ENCODE assay signal across 9 mouse cellular contexts in genomic region chr2:32068811-32069607, GRCm38 (mm10). TPM values are rescaled to one million over a fixed set of nuclear protein-coding genes. Genes with fewer than 3 reads are reported as not detected.
DNase-seq lines count a peak whose midpoint lies in the region; ATAC-seq and TF ChIP-seq lines count a peak whose summit lies in the region.
"Had no signal": no experiment of that assay in that cellular context is flagged by ENCODE, and none has a peak within 500 bp of the region (broad histone marks: within the 10 kb centered on the region; RNA-seq: fewer than 3 reads in every experiment).

No protein-coding gene starts in this region.

- no peak overlapping the region for H3K4me2 ChIP-seq in heart, embryonic 14.5 days (ENCODE audit: low read length)
- 0 out of 2 replicates have a peak overlapping the region, but pooled peaks have one; percentile 15 for H3K4me2 ChIP-seq in limb, embryonic 14.5 days (replicated peaks; ENCODE audit: low read depth, low read length, severe bottlenecking)

- H3K9ac ChIP-seq in heart, embryonic 14.5 days (ENCODE audit: low read length) = peak overlapping the region; percentile 32; the same call in 1 of the 2 replicates
- H3K9ac ChIP-seq in heart, adult 2 months (ENCODE audit: low read depth, low read length) = no peak overlapping the region
- no peak overlapping the region for H3K9ac ChIP-seq in limb, embryonic 14.5 days (ENCODE audit: low read depth, low read length, severe bottlenecking)

- H3K36me3 ChIP-seq in heart, embryonic 14.5 days (ENCODE audit: control insufficient read depth, insufficient read depth, low read length) = peaks cover 77% of the 10 kb centered on the region
- H3K36me3 ChIP-seq in heart, adult 2 months (ENCODE audit: control insufficient read depth, insufficient read depth, low read length) = no peaks in the 10 kb centered on the region
- H3K36me3 ChIP-seq in megakaryocyte, embryonic 14.5 days (replicated peaks; ENCODE audit: low read length) = peaks cover 100% of the 10 kb centered on the region
- no peaks in the 10 kb centered on the region for H3K36me3 ChIP-seq in embryonic facial prominence, embryonic 10.5 days (replicated peaks)
- 0 out of 2 replicates have a peak, but pooled peaks cover 2% of the 10 kb centered on the region for H3K36me3 ChIP-seq in limb, embryonic 14.5 days (ENCODE audit: control insufficient read depth, insufficient read depth, low read length)

- 54% methylated on average over 30 of the region's 31 CpGs for WGBS in heart, embryonic 14.5 days
- 70% methylated on average over 31 of the region's 31 CpGs for WGBS in heart, adult 2 months
- WGBS in embryonic facial prominence, embryonic 10.5 days = 54% methylated on average over 31 of the region's 31 CpGs
- WGBS in limb, embryonic 14.5 days = 52% methylated on average over 30 of the region's 31 CpGs

- no peaks in the 10 kb centered on the region for H3K27me3 ChIP-seq in heart, embryonic 14.5 days (ENCODE audit: control insufficient read depth, insufficient read depth, low read length)
- no peaks in the 10 kb centered on the region for H3K27me3 ChIP-seq in heart, adult 2 months (ENCODE audit: control insufficient read depth, insufficient read depth, low read length)
- H3K27me3 ChIP-seq in megakaryocyte, embryonic 14.5 days (replicated peaks) = no peaks in the 10 kb centered on the region
- H3K27me3 ChIP-seq in embryonic facial prominence, embryonic 10.5 days (replicated peaks; ENCODE audit: low read depth, poor library complexity, severe bottlenecking) = peaks cover 16% of the 10 kb centered on the region
- H3K27me3 ChIP-seq in limb, embryonic 14.5 days (ENCODE audit: control insufficient read depth, insufficient read depth, low read length) = no peaks in the 10 kb centered on the region

- no peak for DNase-seq in heart, adult 2 months
- peak; percentile 47 for DNase-seq in embryonic facial prominence, embryonic 10.5 days (ENCODE audit: low spot score)
- DNase-seq in limb, embryonic 14.5 days (ENCODE audit: low spot score) = peak; percentile 41
- DNase-seq: cerebellum, postnatal 36 days; kidney, adult 9 months had no signal

- no peaks in the 10 kb centered on the region for H3K9me3 ChIP-seq in heart, embryonic 14.5 days (ENCODE audit: control insufficient read depth, low read length)
- H3K9me3 ChIP-seq in megakaryocyte, embryonic 14.5 days = no peaks in the 10 kb centered on the region
- H3K9me3 ChIP-seq in embryonic facial prominence, embryonic 10.5 days = no peaks in the 10 kb centered on the region
- no peaks in the 10 kb centered on the region for H3K9me3 ChIP-seq in limb, embryonic 14.5 days (ENCODE audit: control insufficient read depth, low read length)

- ATAC-seq in heart, embryonic 14.5 days (ENCODE audit: insufficient number of reproducible peaks, insufficient read depth, low FRiP score, low read depth) = no peak
- no peak for ATAC-seq in megakaryocyte, adult 5-6 weeks (ENCODE audit: poor library complexity, severe bottlenecking)
- ATAC-seq in limb, embryonic 14.5 days (ENCODE audit: low FRiP score, low read depth) = peak; percentile 32; the same call in 1 of the 2 replicates
- ATAC-seq in activated CD4-positive, CD25-positive, alpha-beta regulatory T cell, adult 4 months = no peak

- H3K79me2 ChIP-seq in heart, adult 2 months (replicated peaks; ENCODE audit: control insufficient read depth, insufficient read depth, low read length) = no peaks in the 10 kb centered on the region

- no peak for TF ChIP-seq EP300 in heart, adult 2 months (IDR thresholded peaks at IDR 0.05; ENCODE audit: insufficient read depth, low read depth, low read length)

- H3K4me3 ChIP-seq in heart, embryonic 14.5 days (ENCODE audit: control insufficient read depth in 1 of 2, insufficient read depth in 1 of 2, low read depth in 1 of 2, low read length in 2 of 2) = no peak overlapping the region
- H3K4me3 ChIP-seq in heart, adult 2 months = no peak overlapping the region
- peak overlapping the region; percentile 20 for H3K4me3 ChIP-seq in megakaryocyte, embryonic 14.5 days (replicated peaks)
- H3K4me3 ChIP-seq in embryonic facial prominence, embryonic 10.5 days = peak overlapping the region; percentile 28
- H3K4me3 ChIP-seq in limb, embryonic 14.5 days (replicated peaks; ENCODE audit: low read length) = no peak overlapping the region

- no peak for TF ChIP-seq CTCF in heart, adult 2 months (IDR thresholded peaks at IDR 0.05)

- peaks cover 46 to 58% of the 10 kb centered on the region in 2 experiments for H3K4me1 ChIP-seq in heart, embryonic 14.5 days (ENCODE audit: control insufficient read depth in 2 of 2, insufficient read depth in 2 of 2, low read length in 2 of 2)
- H3K4me1 ChIP-seq in heart, adult 2 months (ENCODE audit: control insufficient read depth, insufficient read depth, low read length) = peaks cover 5% of the 10 kb centered on the region; the same call in 1 of the 2 replicates
- peaks cover 89% of the 10 kb centered on the region for H3K4me1 ChIP-seq in megakaryocyte, embryonic 14.5 days
- H3K4me1 ChIP-seq in embryonic facial prominence, embryonic 10.5 days = peaks cover 33% of the 10 kb centered on the region
- H3K4me1 ChIP-seq in limb, embryonic 14.5 days (ENCODE audit: control insufficient read depth, insufficient read depth, low read length) = no peaks in the 10 kb centered on the region

- TF ChIP-seq POLR2A in heart, adult 2 months (IDR thresholded peaks at IDR 0.05; ENCODE audit: insufficient read depth, low read depth, low read length) = no peak
- no peak for TF ChIP-seq POLR2A in limb, embryonic 14.5 days (IDR thresholded peaks at IDR 0.05; ENCODE audit: borderline replicate concordance, extremely low read depth, insufficient read depth, insufficient read length)

- intact Hi-C loops in heart, adult 2 months (cut with DNase I) = no loop called here

- peak overlapping the region in 1 of 2 experiments; percentile 97; a peak in 1 of 4 replicates for H3K27ac ChIP-seq in heart, embryonic 14.5 days (replicated peaks in 1 of 2; ENCODE audit: control insufficient read depth in 1 of 2, insufficient read depth in 1 of 2, low read depth in 2 of 2, low read length in 2 of 2)
- no peak overlapping the region for H3K27ac ChIP-seq in heart, adult 2 months
- peak overlapping the region; percentile 4; the same call in 1 of the 2 replicates for H3K27ac ChIP-seq in embryonic facial prominence, embryonic 10.5 days (replicated peaks)
- no peak overlapping the region for H3K27ac ChIP-seq in limb, embryonic 14.5 days (replicated peaks; ENCODE audit: low read depth, low read length)

RNA-seq across cellular contexts. Expression of gene Fam78a, which starts 15.6 kb away (rescaled TPM):
- 29.0 and 33.7 TPM in 2 replicates for polyA plus RNA-seq in heart, embryonic 14.5 days (2014; fragmentation: Nextera tagmentation; extraction: Ambion mirVana)
- total RNA-seq in heart, adult 2 months (2021) = 10 to 100 TPM; 15.9 to 19.1 TPM
- polyA plus RNA-seq in heart, adult 2 months (2012; rRNA removed) = 18.7 and 24.9 TPM in 2 replicates
- 43.5 and 60.3 TPM in 2 replicates for polyA plus RNA-seq in megakaryocyte, embryonic 14.5 days (2012; ENCODE audit: insufficient read depth, low replicate concordance)
- total RNA-seq in megakaryocyte, adult 5-6 weeks (2015) = 14.4 and 14.7 TPM in 2 replicates
- total RNA-seq in megakaryocyte, adult 5-6 weeks (2017) = 11.7 and 13.1 TPM in 2 replicates
- polyA plus RNA-seq in embryonic facial prominence, embryonic 10.5 days (2016; fragmentation: Nextera tagmentation; extraction: Ambion mirVana) = 1.8 and 2.2 TPM in 2 replicates
- 6.4 and 6.6 TPM in 2 replicates for polyA plus RNA-seq in limb, embryonic 14.5 days (2012; rRNA removed)
- 5.1 and 5.9 TPM in 2 replicates for polyA plus RNA-seq in limb, embryonic 14.5 days (2014; fragmentation: Nextera tagmentation; extraction: Ambion mirVana)
- 10 to 100 TPM; 23.6 to 27.1 TPM for polyA plus RNA-seq in activated CD4-positive, CD25-positive, alpha-beta regulatory T cell, adult 4 months (2017; shearing (Covaris generic))

RNA-seq across cellular contexts. Expression of gene Plpp7, which starts 26.3 kb away (rescaled TPM):
- polyA plus RNA-seq in heart, embryonic 14.5 days (2014; fragmentation: Nextera tagmentation; extraction: Ambion mirVana) = 13.3 and 13.6 TPM in 2 replicates
- 10 to 100 TPM; 33.6 to 33.8 TPM for total RNA-seq in heart, adult 2 months (2021)
- polyA plus RNA-seq in heart, adult 2 months (2012; rRNA removed) = 56.3 and 62.1 TPM in 2 replicates
- 3.3 and 17.4 TPM in 2 replicates for polyA plus RNA-seq in megakaryocyte, embryonic 14.5 days (2012; ENCODE audit: insufficient read depth, low replicate concordance)
- total RNA-seq in megakaryocyte, adult 5-6 weeks (2015) = 0.14 and 0.33 TPM in 2 replicates
- total RNA-seq in megakaryocyte, adult 5-6 weeks (2017) = 0.24 and 1.2 TPM in 2 replicates
- 4.7 and 5.7 TPM in 2 replicates for polyA plus RNA-seq in embryonic facial prominence, embryonic 10.5 days (2016; fragmentation: Nextera tagmentation; extraction: Ambion mirVana)
- 11.7 and 15.1 TPM in 2 replicates for polyA plus RNA-seq in limb, embryonic 14.5 days (2012; rRNA removed)
- polyA plus RNA-seq in limb, embryonic 14.5 days (2014; fragmentation: Nextera tagmentation; extraction: Ambion mirVana) = 8.9 and 10.0 TPM in 2 replicates
- not detected for polyA plus RNA-seq in activated CD4-positive, CD25-positive, alpha-beta regulatory T cell, adult 4 months (2017; shearing (Covaris generic))

Comparison
In these comparisons a context has a peak if more than half of its experiments do, and no peak if none do; other contexts are left out.
1. H3K4me3 ChIP-seq: peak in megakaryocyte, embryonic 14.5 days (single experiment) and embryonic facial prominence, embryonic 10.5 days (single experiment); none in heart, embryonic 14.5 days (0 of 2), heart, adult 2 months (single experiment) and limb, embryonic 14.5 days (single experiment).
2. DNase-seq: peak in embryonic facial prominence, embryonic 10.5 days (single experiment) and limb, embryonic 14.5 days (single experiment); none in heart, adult 2 months (0 of 2).